Mouse (Mus musculus): ENCODE measurements around the gene Mast4. TPM values are rescaled to one million over a fixed set of nuclear protein-coding genes. Genes with fewer than 3 reads are reported as not detected.

Gene Mast4
- total and polyA plus RNA-seq, 3 experiments: 2.7 to 7.0 TPM; not detected in 1

DNA sequence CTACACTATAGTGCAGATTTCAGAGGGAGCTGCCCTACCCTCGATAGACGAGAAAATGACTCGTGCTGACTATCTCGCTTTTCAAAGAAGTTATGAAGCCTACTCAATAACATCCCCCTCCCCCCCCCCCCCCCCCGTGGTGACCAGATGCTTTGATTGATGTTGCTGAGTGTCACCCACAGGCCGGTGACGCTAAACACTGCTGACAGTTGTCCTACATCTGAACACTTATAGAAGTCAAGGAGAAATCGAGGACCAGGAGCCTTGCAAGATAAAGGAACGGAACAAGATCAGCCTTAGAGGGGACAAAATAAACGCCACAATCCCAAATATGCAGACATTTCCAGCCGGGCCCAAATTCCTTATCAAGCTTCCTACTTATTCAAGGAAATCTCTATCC lies 183.1 kb downstream of the Mast4 start:
- H3K4me1 ChIP-seq (ENCODE audit: control insufficient read depth in 1 of 2, insufficient read depth in 2 of 2, low read length in 2 of 2): no peaks in the 10 kb centered on the region
- TF ChIP-seq JUND (IDR thresholded peaks at IDR 0.05; ENCODE audit: low read depth, low read length): no peak
- TF ChIP-seq MYC (IDR thresholded peaks at IDR 0.05; ENCODE audit: low read depth, low read length): no peak
- TF ChIP-seq KAT2A (conservative IDR thresholded peaks at IDR 0.05; ENCODE audit: low read depth, low read length): no peak
- no peak for TF ChIP-seq MXI1 (IDR thresholded peaks at IDR 0.05; ENCODE audit: low read depth, low read length)
- no peak for TF ChIP-seq RAD21 (IDR thresholded peaks at IDR 0.05; ENCODE audit: low read depth, low read length)
- no peak for TF ChIP-seq GABPA (IDR thresholded peaks at IDR 0.05; ENCODE audit: low read depth, low read length)
- no peak for TF ChIP-seq RCOR1 (IDR thresholded peaks at IDR 0.05; ENCODE audit: low read depth, low read length)
- TF ChIP-seq USF2 (IDR thresholded peaks at IDR 0.05; ENCODE audit: borderline replicate concordance in 1 of 2, insufficient read depth in 1 of 2, low read depth in 1 of 2, low read length in 2 of 2): no peak
- no peak for TF ChIP-seq E2F4 (IDR thresholded peaks at IDR 0.05; ENCODE audit: borderline replicate concordance, low read depth, low read length)
- no peak for TF ChIP-seq CHD1 (IDR thresholded peaks at IDR 0.05; ENCODE audit: low read depth, low read length)
- no peak for TF ChIP-seq CHD2 (IDR thresholded peaks at IDR 0.05; ENCODE audit: low read length)
- TF ChIP-seq MEF2A (IDR thresholded peaks at IDR 0.05; ENCODE audit: extremely low read depth, insufficient replicate concordance, low read depth, low read length, poor library complexity, severe bottlenecking): no peak
- H3K27ac ChIP-seq (ENCODE audit: control insufficient read depth, low read depth, low read length): no peak overlapping the region
- no peaks in the 10 kb centered on the region for H3K9me3 ChIP-seq (replicated peaks; ENCODE audit: insufficient read depth, low read length)
- H3K9ac ChIP-seq (ENCODE audit: control insufficient read depth, low read depth, low read length, poor library complexity, severe bottlenecking): no peak overlapping the region
- no peaks in the 10 kb centered on the region for H3K36me3 ChIP-seq (ENCODE audit: control insufficient read depth in 1 of 2, insufficient read depth in 2 of 2, low read length in 2 of 2)
- no peak for DNase-seq (ENCODE audit: low read depth, low spot score)
- no peaks in the 10 kb centered on the region for H3K27me3 ChIP-seq (ENCODE audit: control insufficient read depth in 1 of 2, insufficient read depth in 2 of 2, low read length in 2 of 2)
- no peak overlapping the region for H3K4me3 ChIP-seq (ENCODE audit: control insufficient read depth in 1 of 2, insufficient read depth in 1 of 2, low read depth in 2 of 2, low read length in 2 of 2)
- H3K79me2 ChIP-seq (ENCODE audit: control insufficient read depth, insufficient read depth, low read length, poor library complexity): no peaks in the 10 kb centered on the region

GRCm38 (mm10) chr13:103150671-103151070 lies 183.6 kb downstream of the Mast4 start:
- H3K27ac ChIP-seq (ENCODE audit: control insufficient read depth, low read depth, low read length): no peak overlapping the region
- H3K4me1 ChIP-seq (ENCODE audit: control insufficient read depth in 1 of 2, insufficient read depth in 2 of 2, low read length in 2 of 2): no peaks in the 10 kb centered on the region
- TF ChIP-seq ELF1 (IDR thresholded peaks at IDR 0.05; ENCODE audit: low read depth, low read length) (no peak), POLR2A (IDR thresholded peaks at IDR 0.05; ENCODE audit: control insufficient read depth in 1 of 2, insufficient read depth in 1 of 2, low read depth in 1 of 2, low read length in 2 of 2, poor library complexity in 1 of 2) (no peak), POLR2AphosphoS5 (IDR thresholded peaks at IDR 0.05; ENCODE audit: borderline replicate concordance, low read depth, low read length) (no peak), ZNF384 (IDR thresholded peaks at IDR 0.05; ENCODE audit: low read depth, low read length) (no peak), CTCF (IDR thresholded peaks at IDR 0.05 in 2 of 3, conservative IDR thresholded peaks at IDR 0.05 in 1 of 3; ENCODE audit: control insufficient read depth in 1 of 3, insufficient read depth in 1 of 3, low read depth in 2 of 3, low read length in 3 of 3, poor library complexity in 1 of 3, severe bottlenecking in 1 of 3) (no peak), ZC3H11A (IDR thresholded peaks at IDR 0.05; ENCODE audit: low read depth, low read length) (no peak), MYB (IDR thresholded peaks at IDR 0.05; ENCODE audit: low read depth, low read length) (no peak), HCFC1 (IDR thresholded peaks at IDR 0.05; ENCODE audit: low read depth, low read length) (no peak), SIN3A (IDR thresholded peaks at IDR 0.05; ENCODE audit: low read length) (no peak), CHD1 (IDR thresholded peaks at IDR 0.05; ENCODE audit: low read depth, low read length) (no peak), E2F4 (IDR thresholded peaks at IDR 0.05; ENCODE audit: borderline replicate concordance, low read depth, low read length) (no peak), JUND (IDR thresholded peaks at IDR 0.05; ENCODE audit: low read depth, low read length) (no peak), SMC3 (IDR thresholded peaks at IDR 0.05; ENCODE audit: low read depth, low read length) (no peak), NRF1 (IDR thresholded peaks at IDR 0.05; ENCODE audit: insufficient read depth, low read depth, low read length, poor library complexity, severe bottlenecking) (no peak), GATA1 (IDR thresholded peaks at IDR 0.05; ENCODE audit: low read depth, low read length) (no peak), EP300 (IDR thresholded peaks at IDR 0.05; ENCODE audit: low read depth in 1 of 2, low read length in 2 of 2) (no peak), KAT2A (conservative IDR thresholded peaks at IDR 0.05; ENCODE audit: low read depth, low read length) (no peak), RAD21 (IDR thresholded peaks at IDR 0.05; ENCODE audit: low read depth, low read length) (no peak)
- no peaks in the 10 kb centered on the region for H3K9me3 ChIP-seq (replicated peaks; ENCODE audit: insufficient read depth, low read length)
- no peak for DNase-seq (ENCODE audit: low read depth, low spot score)
- no peak overlapping the region for H3K4me3 ChIP-seq (ENCODE audit: control insufficient read depth in 1 of 2, insufficient read depth in 1 of 2, low read depth in 2 of 2, low read length in 2 of 2)
- no peaks in the 10 kb centered on the region for H3K79me2 ChIP-seq (ENCODE audit: control insufficient read depth, insufficient read depth, low read length, poor library complexity)
- H3K9ac ChIP-seq (ENCODE audit: control insufficient read depth, low read depth, low read length, poor library complexity, severe bottlenecking): no peak overlapping the region
- H3K27me3 ChIP-seq (ENCODE audit: control insufficient read depth in 1 of 2, insufficient read depth in 2 of 2, low read length in 2 of 2): no peaks in the 10 kb centered on the region
- no peaks in the 10 kb centered on the region for H3K36me3 ChIP-seq (ENCODE audit: control insufficient read depth in 1 of 2, insufficient read depth in 2 of 2, low read length in 2 of 2)

Measured in MEL (cell line).